Mouse (Mus musculus): ENCODE data around the gene Gpr39. TPM values are rescaled to one million over a fixed set of nuclear protein-coding genes. Genes with fewer than 3 reads are reported as not detected.

The Gpr39 gene
- polyA plus RNA-seq (2012; ENCODE audit: low replicate concordance), result not detected in 2 replicates

DNA sequence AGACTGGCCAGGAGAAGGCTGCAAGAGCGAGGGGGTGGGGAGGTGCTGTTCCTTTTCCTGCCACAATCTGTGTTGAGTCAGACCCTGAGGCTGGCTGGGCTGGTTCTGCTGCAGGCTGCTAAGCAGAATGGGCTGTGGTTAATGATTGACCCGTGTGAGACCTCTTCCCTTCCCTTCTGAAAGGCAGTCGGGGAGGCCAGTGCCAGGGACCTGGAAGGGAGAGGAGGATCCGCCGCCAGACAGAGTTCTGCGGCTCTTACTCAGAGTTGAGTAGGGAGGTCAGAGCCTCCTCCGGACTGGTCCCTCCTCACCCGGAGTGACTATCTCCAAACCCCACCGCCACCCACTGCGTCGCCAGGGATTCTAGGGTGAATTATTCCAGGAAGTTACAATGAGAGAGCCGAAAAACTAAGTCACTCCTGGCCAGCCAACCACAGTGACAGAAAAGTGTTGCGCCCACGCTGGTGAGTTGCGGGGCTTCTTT is at the start of gene Gpr39:
Gene Gpr39 (plus strand): TSS at position 206 of the 484 bp plus-strand sequence.

DNA sequence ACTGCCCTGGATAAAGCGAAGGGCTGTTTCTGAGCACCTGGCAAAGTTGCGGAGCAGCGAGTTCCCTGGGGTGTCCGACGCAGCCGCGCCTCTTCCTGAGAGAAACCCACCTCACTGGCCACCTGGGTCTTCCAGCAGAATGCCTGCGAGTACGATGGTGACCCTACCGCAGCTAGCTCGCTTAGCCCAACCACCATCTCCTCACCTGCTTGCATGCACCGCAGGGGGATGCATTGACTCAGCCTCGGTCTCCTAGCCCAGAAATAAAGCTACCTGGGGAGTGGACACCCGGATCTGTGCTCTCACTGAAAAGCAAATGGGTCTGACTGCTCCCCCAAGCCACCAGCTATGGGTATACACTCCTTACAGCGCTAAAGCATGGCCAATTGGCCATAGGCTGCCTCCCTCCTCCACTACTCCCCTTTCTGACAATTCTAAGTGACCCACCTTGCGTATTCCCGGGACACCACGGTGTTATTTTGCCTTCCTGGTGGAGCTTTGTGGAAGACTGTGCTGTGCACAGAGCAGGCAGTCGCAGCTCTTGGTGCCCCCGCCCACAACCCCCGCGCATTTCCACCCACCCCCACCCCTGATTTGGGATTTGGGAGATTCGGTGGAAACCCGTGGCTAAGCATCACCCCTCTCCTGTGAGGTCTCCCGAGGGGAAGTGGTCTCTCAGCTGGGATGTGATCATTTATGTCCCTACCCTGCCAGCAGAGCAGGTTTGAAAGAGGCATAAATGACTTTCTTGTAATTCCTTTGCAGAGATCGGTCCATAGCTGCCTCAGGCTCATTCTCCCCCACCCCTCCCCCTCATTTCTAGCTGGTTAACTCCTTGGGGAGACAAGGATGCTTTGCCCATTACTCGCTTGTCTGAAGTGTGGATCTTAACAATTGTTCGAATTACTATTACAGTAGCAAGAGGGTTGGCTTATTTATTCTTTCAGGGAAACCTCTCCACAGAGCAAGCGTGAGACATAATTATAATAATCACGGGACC is 236.1 kb downstream of the Gpr39 start, which contains the start of gene Lypd1:
Gene Lypd1 (minus strand): TSS at position 501 of the 1,000 bp plus-strand sequence.

Other genes starting within 250 kb of the Gpr39 start
- 186 and 338 TPM in 2 replicates for gene Actr3, start 241.3 kb upstream of the Gpr39 start, polyA plus RNA-seq (2012; ENCODE audit: low replicate concordance)
- gene Slc35f5, start 116.4 kb upstream of the Gpr39 start, polyA plus RNA-seq (2012; ENCODE audit: low replicate concordance), result 0.18 and 1.2 TPM in 2 replicates
- not detected in 2 replicates for gene Lypd1, start 236.1 kb downstream of the Gpr39 start, polyA plus RNA-seq (2012; ENCODE audit: low replicate concordance)